Mouse (Mus musculus): ENCODE results near the gene Gclc.
A peak's percentile ranks its signal among the peaks of the same experiment; 100 is the strongest.

The Gclc gene

DNA sequence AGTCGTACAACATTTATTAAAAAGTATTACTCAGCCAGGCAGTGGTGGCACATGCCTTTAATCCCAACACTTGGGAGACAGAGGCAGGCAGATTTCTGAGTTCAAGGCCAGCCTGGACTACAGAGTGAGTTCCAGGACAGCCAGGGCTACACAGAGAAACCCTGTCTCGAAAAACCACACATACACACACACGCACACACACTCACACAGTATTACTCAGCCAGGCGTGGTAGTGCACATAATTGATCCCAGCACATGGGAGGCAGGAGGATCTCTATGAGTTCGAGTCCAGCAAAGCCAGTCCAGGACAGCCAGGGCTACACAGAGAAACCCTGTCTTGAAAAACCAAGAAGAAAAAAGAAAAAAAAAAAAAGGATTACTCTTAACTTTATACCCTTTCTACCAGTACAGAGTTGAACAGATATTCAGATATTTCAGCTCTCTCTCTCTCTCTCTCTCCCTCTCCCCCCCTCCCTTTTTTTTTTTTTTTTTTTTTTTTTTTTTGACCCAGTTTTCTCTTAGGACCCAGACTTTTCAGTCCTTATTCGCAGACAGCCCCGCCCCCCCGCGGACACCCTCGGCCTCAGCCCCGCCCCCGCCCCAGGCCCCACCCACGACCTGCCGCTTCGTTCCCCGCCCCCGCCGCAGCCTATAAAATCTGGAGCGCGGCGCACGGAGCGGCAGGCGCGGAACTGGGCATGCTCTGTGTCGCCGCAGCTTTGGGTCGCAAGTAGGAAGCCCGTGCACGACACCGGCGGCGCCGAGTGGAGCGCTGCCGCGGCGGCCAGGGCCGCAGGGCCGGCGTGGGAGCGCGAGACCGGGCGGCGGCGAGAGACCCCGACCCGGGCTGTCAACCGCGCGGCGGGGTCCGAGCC lies at the start of gene Gclc:
Gene Gclc, plus strand, starts transcription at position 683 of the 875 bp plus-strand sequence.
- DNase-seq (ENCODE audit: low read depth): no peak

DNA sequence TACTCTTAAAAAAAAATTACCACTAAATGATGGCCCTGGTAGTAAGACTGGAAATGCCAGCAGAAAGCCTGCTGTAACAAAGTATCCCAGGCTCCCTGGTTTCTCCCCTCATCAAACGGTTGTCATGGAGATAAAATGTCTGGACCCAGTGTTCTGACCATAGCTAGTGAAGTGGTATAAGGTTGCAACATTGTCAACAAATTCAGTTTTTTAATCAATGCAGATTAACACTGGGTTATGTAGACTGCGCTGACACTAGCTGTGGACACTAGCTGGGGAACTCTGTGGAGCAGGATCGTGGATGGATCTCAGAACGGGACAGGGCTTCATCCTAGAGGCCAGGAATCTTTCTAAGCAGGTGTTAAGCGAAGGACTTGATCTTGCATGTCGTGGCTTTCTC lies 47.8 kb upstream of the Gclc start:
- no peak for DNase-seq (ENCODE audit: low read depth)

DNA sequence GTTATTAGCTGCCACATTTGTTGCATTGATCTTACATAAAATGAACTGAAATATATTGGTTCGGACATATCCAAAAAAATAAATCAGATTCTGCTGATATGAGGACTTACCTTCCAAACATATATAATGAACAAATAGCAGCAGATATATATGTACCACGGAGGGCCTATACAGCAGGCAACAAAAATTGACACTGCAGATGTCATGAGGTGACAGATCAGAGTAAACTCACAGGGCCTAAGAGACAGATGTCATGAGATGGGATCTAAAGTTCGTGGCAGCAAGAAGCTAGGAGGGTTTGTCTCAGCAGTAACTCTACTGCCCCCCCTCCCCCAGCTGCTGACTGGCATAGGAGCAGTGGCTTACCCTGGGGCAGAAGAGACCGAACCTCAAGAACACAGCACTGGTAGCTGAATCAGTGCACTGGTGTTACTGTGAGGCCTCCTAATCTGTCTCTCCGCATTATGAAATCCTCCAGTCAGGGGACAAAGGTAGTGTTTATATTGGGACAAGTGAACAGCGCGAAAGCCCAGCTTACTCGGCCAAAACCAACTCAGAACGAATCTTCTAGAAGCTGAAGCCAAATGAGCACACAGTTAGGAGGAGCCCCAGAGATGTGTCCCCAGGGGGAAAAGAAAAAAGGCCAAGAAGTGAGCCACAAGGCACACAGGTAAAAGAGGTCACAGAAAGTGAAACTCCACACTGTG lies 46.7 kb upstream of the Gclc start:
- no peak for DNase-seq (ENCODE audit: low read depth)

DNA sequence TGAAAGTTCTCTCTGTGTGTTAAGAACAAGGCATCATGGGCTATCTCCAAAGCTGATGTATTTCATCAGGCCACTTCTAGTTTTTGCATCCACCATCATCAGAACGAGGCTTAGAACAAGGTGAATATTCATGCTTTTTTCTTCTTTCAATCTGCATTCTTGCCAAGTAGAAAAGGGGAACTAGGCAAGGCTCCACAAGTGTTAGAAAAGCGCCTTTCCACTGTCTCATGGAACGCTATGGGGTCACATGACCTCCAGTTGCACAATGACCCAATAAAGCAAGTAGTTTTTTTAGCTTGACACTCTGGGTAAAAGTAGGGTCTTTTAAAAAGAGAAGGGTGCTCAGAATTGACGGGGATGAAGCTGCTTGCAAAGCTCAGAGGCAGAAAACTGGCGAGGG lies 45.4 kb upstream of the Gclc start:
- peak; percentile 46 for DNase-seq (ENCODE audit: low read depth)

DNA sequence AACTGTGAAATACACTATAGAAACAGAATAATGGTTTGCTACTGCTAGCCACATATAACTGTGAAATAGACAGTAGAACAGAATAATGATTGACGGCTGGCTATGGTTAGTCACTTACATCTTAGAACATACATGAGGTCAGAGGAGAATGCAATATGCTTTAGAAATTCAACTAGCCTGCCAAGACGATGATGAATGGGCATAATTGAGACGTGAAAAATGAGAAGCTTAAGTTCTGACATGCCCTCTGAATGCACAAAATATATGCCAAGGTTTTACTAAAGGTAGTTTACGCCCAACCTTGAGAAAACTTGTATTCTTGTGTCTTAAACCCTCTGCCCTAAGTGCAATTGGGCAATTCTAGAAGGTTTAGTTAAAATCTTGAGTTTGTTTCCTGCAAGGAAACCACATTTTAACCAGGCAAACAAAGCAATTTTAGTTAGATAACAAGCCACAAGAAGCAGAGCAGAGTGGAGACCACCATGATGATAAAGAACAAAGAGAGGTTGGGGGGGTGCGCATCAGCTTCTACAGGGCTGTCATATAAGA lies 43.2 kb upstream of the Gclc start:
- no peak for DNase-seq (ENCODE audit: low read depth)

DNA sequence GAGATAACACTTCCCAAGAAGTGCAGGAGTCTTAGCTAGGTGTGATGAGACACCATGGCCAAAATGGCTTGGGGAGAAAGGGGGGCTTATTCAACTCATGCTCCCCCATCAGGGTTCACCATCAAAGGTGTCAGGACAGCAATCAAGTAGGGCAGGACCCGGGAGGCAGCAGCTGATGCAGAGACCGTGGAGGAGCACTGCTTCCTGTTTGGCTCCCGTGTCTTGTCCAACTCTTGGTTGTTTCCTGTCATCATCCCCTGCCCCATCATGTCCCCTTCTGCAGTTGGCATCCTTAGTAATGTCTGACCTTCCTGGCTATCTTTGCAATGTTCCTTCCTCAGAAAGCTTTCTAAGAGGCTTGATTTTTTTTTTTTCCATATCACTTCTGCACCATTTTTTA lies 41.5 kb upstream of the Gclc start:
- no peak for DNase-seq (ENCODE audit: low read depth)

DNA sequence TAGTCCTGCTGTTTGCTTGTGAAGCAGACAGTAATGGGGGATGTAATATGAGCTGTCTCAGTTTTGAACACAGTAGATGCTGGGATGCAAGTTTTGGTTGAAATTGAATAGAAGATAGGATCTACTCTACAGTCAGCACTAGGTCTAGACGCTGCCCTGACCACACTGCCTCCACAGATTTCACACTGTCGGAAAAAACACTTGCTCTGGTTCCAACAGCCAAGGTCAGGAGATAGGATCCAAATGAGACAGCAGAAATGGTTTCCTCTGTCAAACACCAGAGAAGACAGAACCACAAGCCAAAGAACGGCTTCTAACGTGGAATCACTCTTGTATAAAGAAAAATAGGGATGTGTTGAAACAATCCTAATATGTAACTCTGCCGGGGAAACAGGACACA lies 41.0 kb upstream of the Gclc start:
- no peak for DNase-seq (ENCODE audit: low read depth)

DNA sequence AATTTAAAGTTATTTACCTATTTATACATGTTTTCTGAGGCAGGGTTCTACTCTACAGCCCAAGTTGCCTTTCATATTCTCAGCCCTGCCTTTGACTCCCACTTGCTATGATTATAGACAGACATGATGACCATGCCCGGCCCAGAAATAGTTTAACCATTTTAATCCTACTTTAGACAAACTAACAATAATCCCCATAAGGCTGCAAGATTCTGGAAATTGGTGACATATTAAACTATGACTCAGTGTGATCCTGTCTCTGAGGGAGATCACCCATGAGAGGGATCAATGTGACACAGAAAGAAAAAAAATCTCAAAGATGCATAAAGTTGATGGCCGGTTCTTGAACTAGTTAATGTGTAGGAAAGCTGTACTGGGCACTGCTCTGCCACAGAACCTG lies 39.1 kb upstream of the Gclc start:
- no peak for DNase-seq (ENCODE audit: low read depth)

DNA sequence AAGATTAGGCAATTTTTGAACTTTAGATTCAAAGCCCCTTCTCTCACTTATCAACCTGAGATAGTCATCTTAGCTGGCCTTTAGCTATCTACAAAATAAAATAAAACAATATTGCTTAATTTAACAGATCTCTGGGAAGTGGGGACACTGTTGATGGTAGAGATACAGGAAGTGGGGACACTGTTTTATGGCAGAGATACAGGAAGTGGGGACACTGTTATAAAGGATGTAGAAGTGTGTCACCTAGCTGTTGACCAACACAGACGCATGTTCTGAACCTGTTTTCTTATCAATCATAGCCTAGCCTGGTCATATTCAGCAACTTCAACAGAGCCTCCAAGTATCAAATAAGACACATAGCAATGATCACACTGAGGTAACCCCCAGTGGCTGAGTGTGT lies 38.3 kb upstream of the Gclc start:
- DNase-seq (ENCODE audit: low read depth): no peak

DNA sequence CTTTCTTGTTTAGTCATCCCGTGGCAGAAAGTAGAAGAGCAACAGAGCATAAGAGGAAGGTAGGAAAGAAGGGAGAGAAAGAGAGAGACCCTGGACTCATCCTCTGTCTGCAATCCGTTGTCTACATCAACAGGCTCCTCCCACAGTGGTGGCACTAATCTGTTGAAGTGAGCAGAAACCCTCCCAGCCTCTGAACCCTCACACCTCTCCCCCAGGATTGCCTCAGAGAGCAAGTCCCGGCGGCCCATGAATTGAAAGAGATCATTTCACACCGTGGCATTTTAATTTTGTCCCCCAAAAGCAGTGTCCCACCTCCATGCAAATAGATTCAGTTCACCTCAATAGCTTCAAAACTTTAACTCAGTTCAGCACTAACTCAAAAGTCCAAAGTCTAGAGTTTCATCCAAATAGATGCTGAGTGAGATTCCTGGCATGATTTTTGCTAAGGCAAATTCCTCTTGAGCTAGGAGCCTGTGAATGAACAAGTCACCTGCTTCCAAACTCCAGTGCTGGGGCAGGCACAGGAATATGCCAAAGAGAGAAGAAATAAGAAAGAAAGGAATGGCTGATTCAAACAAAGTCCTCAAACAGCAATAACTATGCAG lies 36.4 kb upstream of the Gclc start:
- DNase-seq (ENCODE audit: low read depth): no peak

DNA sequence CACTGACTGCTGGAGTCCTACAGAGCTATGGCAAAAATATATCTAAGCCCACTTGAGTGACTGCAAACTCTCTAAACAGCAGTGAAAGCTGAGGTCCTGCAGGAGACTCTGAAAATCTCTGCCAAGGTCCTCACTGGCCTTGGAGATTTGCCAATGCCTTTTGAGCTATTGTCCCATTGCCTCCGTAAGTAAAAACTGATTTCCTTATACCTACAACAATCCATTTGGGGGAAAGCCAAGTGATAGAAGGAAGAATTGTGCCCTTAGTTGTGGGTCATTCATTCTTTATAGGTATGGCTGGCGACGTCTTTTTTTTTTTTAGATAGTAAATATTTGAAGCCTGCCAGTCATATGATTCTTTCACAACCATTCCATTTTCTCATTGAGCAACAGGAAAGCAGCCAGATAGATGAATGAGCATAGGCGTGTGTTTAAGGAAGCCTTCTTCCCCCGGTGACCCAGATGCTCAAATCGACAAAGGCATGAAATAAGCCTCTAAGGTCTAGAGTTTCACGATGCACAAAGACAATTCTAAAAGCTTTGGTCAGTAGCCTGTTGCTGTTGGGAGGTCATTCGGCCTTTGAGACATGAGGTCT lies 35.4 kb upstream of the Gclc start:
- no peak for DNase-seq (ENCODE audit: low read depth)

DNA sequence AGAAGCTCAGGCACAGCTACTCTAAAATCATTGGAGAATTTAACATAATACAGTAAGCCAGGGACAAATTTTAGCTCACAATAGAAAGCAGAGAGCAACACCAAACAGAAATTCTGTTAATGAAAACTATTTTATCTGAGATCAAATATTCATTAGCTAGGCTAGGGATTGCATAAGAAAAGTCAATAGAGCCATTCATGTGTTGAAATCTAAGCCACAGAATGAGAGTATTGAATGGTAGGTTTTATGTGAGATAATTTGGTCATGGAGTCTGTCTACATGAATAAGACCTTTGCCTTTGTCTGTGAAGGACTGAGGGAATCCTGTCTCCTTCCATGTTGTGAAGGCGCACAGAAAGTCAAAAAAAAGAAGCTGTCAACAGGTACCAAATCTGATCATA lies 34.7 kb upstream of the Gclc start:
- no peak for DNase-seq (ENCODE audit: low read depth)

DNA sequence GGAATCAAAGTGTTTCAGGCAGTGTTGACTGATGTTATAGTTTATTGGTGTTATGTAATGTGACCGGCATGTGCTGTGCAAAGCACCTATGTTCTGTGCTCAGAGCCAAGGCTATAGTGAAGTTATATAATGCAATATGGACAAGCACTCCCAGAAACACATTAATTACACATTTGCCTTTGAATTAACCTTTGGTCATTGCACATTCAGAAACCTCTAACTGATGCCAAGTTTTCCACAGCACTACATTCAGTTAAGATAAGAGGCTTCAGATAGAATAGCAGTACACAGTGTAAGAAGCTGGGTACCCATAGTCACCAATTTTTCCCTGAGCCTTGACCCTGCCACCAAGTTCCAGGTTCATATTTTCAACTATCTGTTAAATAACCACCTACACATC lies 32.0 kb upstream of the Gclc start:
- DNase-seq (ENCODE audit: low read depth): no peak

DNA sequence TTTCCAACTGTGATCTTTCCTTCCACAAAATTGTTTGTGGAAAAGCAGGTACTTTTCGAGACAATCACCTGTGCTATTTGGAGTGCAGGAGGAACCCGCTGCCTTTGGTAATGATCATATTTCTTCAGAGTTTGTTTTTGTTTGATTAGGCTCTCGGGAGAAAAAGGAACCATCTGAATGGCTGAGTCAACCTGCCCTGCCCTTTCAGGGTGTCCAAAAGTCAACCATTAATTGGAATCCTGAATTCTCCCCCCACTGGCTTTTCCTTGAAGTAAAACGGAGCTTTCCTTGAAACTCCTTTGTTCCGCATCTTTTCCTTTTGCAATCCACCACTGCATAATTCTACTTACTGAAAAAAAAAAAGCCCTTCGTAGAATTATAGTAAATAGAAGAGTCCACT lies 30.1 kb upstream of the Gclc start:
- no peak for DNase-seq (ENCODE audit: low read depth)

DNA sequence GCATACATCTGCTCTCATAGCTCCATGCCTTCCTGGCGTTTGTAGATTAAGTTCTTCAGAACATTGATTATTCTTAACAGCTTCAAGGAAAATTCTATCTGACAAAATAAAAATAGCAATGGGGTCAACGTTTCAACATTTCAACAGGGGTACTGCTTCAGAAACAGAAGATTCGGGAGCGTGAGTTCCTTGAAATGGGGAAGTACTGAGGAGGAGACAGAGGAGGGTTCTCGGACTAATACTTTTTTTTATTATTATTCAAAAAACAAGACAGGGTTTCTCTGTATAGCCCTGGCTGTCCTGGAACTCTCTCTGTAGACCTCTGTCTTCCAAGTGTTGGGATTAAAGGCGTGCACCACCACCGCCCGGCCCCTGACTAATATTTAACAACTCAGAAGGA lies 28.9 kb upstream of the Gclc start:
- no peak for DNase-seq (ENCODE audit: low read depth)

DNA sequence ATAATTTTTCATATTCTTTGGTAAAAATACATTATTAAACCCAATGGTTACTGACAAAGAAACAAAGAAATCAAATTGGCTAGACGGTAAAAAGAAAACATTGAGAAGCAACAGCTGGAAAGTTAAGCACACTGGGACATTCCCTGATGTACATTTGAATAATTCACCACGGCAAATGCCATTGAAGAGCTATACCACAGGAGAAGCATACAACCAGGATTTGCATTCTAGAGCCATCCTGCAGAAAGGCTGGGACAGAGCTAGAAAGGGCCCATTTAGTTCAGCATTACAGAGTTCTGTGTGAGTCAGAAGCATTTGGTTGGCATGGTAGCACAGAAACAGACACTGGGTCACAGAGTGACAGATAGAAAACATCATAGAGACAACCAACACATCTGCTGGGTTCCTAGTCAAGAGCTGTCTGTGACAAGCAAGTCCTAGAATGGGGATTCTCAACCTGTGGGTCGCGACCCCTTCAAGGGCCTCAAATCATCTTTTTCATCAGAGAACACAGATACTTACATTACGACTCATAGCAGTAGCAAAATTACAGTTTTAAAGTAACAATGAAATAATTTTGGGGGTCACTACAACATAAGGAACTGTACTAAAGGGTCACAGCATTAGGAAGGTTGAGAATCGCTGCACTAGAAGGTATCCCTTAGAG lies 28.2 kb upstream of the Gclc start:
- DNase-seq (ENCODE audit: low read depth): no peak

DNA sequence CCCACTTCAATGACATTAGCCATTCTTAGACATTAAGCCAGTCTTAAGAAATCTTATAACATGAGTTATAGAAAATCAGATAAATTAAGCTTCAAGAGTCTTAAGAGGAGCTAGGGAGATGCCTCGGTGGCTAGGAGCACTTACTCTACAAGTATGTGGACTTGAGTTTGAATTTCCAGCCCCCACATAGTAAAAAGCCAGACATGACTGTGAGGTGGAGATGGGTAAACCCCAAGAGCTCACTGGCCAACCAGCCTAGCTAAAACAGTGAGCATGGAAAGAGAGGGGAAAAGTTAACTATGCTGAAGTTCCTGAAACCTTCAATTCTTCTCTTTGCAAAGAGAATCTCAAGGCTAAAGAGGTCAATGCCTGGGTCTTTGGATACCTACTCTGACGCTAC lies 27.3 kb upstream of the Gclc start:
- DNase-seq (ENCODE audit: low read depth): no peak

DNA sequence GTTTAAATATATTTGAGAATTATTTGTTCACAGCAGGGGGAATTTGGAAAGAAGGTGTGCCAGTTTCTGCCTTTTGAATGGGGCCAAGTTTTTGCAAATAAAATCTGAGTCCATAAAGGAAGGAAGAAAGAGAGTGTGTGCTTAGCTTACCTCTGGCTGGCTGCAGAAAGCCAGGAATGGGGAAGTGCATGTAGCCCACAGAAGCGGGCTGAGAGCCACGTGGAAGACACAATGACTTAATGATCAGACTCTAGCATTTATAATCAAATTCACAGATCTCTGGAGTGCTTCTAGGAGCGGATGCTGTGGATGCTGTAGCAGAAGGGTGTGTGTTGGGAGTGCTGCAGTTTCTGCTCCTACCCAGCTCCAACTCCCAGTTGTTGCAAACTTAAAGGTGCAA lies 22.3 kb upstream of the Gclc start:
- DNase-seq (ENCODE audit: low read depth): no peak

DNA sequence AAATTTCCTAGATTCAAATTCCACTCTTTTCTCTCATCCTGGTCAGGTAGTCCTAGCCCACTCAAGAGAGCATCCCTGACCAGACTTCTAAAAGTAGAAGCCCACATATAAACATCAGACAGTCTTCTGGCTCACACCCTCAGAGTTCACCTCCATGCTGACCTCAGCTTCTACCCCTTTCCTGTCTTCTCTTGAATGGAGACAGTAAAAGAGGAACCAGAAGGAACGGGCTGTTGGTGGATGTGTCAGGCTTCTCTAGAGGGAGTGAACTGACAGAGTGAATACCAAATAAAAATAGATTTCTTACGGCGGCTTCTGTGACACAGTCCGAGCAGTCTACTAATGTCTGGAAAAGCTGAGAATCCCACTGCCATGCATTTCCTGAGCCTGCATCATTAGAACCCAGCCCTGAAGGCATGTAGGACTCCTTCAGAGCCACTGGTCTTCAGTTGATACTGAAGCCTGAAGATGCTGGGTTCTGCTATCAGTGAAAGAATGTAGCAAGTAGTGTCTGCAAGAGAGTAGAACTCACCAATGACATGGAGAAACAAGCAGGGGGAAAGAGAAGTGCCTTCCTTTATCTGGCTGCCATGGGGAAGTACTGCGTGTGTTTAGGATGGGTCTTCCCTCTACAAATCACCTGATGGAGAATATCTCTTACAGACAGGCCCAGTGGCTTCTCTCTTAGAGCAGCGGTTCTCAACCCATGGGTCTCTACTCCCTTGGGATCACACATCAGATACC lies 16.9 kb upstream of the Gclc start:
- DNase-seq (ENCODE audit: low read depth): no peak

DNA sequence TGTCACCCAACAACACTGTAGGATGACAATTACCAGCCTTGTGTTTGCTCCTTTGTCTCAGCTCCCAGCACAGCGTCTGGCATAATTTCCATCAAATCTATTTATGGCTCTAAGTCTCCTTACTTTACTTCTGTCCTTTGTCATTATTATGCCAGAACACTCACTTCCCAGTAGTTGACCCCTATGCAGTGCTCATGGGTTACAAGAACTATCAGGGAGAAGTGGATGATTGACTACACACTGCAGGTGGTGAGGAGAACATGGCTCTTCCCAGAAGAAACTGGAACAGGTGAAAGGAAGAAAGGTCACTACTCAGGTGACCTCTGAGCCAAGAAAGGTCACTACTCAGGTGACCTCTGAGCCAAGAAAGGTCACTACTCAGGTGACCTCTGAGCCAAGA lies 12.9 kb upstream of the Gclc start:
- no peak for DNase-seq (ENCODE audit: low read depth)

DNA sequence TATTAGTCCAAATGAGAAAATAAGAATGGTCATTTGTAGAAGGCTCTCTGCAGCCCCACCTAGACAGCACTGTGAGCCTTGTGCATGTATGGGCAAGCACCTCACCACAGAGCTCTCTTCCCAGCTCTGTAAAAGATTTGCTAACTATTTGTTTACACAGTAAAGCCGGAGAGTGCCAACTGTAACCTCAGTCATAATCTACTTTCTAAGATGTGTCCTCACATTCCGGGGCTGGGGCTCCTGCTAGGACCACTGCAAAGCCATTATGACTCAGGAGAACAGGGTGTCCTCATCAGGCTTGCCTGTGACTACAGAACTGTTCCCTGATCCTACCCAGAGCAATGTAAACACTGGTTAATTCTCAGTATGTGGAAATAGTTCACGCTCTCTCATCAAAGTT lies 9.5 kb upstream of the Gclc start:
- no peak for DNase-seq (ENCODE audit: low read depth)

Data from c-Kit-positive CD71-negative TER-119-negative erythroid progenitor cells, embryonic 14.5 days (primary cell).